Mouse (Mus musculus) cerebellum, adult 11-12 months (tissue): Measurements from ENCODE around the gene Stip1.
"Not testable (repeated sequence)": the region's sequence is repeated elsewhere in the genome, so short reads cannot be mapped to it uniquely, and the experiment has no call there.

Source experiments
- DNase-seq: peaks from one replicate; pipeline ENCODE4 v3.0.0; 2022

The Stip1 gene

DNA sequence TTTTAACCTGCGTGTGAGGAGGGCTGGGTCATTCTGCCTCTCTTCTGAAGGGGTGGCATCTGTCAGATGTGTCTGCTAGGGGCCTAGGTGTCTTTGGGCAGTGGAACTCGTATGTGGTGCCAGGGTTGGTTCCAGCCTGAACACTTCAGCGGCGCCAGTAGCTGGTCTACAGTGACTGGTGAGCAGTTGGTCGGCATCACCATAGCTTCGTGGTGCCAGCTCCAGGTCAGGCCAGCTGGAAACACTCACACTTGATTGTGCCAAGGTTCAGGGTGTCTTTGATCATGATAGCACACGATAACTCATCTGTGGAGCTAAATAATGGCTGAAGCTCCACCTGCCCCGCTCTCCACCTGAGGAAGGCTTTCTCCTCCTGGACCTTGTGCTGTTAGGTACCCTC is 23.1 kb upstream of the Stip1 start:
- no peak for DNase-seq

DNA sequence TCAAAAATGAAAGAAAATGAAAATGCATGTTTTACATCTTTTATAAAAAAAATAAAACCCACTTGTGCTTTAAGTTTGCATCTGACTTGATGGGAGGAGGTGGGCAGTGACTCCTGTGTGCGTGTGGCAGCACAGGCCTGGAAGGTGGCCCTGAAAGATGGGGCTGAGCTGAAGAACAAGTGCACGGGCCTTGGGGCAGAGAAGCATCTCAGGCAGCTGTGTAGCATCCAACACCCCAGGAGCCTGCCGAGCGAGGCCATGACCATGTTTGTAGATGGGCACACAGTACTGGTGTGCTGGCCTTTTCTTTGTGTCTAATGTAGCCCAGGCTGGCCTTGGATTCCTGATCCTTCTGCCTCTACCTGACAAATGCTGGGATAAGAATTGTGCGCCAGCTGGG is 22.3 kb upstream of the Stip1 start:
- no peak for DNase-seq

DNA sequence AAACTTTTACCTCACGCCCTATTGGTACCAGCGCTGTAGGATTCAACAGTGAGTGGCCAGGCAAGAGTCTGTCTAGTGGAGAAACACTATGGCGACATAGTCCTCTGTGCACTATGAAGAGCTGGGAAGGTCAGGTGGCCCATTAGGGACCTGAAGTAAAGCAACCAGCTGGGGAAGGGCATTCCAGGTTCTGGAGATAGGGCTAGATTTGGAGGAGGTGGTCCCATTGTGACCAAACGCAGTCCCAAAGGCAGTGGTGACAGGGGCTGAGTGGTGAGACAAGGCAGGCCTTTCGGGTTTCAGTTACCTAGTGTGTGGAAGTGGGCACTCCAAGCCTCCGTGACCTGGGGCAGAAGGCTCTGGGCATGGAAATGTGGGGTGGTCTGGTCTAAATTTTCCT is 18.8 kb upstream of the Stip1 start:
- DNase-seq, result no peak

DNA sequence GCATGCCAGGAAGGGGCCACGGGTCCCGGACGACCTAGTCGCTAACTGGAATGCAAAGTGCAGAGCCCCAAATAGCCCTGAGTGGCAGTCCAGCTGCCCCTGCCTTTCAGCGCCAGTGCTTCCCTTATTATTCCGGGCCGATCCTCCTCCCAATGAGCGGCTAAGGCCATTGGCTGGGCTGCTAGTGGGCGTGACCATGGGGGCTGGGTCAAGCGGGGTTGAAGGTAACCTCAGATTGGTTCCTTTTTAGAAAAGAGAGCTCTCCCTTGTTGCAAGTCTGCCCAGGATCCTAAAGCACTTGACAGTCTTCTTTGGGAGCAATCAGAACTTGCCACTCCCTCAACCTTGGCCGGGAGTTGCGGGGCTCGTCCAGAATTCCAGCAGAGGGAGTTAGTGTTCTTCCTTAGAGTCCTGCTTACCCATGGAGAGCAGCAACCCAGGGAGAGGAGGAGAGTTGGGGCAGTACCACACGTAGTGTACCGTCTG is 18.0 kb upstream of the Stip1 start:
- DNase-seq, result peak; percentile 81

DNA sequence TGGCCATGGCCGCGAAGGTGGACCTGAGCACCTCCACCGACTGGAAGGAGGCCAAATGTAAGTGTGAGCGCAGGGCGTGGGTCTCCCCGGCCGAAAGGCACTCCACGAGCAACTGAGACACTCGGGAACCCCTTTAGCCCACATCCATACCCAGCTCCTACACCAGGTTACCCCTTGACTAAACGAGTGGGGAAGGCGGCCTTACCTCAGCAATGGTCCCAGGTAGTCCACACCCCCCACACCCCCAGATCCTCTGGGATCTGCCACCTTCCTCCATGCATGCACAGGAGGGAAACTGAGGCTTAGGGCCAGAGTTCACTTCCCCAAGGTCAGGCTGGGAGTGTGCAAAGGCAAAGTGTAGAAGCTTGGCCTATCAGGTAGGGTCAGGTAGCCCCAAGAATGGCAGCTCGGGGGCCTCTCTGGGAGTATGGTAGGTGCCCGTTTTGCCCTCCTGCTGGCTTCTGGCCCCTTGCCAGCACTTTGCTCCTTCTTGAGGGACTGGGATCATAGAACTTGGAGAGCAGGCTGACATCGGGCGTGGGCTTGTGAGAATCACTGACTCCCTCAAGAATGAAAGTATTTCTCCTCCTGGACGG is 17.5 kb upstream of the Stip1 start:
- DNase-seq, result peak; percentile 79

DNA sequence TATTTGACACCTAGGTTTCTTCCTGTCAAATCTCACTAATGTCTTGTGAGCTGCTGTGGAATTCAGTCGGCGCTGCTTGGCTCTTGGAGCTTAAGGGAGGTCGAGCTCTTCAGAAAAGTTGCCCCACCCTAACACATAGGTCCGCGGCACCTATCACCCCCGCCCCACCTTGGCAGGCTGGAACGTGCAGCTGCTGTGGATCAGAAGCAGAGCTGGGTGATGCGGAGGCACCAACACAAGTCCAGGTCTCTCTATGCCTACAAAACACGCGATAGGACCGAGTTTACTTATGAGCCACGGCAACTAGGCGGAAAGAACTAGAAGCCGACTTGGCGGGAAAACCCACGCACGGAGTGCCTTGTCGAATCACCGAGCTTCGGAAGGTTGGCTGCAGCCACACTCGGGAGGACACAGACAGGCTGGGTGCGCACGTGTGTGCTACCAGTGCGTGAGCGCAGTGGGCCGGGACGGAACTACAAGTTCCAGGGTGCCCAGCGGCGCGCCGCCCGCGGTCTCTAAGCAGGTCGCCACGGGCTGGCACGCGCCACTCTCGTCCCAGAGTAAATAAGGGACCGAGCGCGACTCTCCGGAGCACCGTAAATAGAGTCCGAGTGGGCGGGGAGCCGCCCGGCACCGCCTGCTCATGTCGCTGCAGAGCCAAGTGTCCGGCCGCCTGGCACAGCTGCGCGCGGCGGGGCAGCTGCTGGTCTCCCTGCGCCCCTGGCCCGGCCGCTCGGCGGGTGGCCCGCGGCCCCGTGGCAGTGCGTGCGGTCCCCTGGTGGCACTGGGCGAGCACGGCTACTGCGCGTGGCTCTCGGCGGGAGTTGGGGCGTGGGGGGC is 16.7 kb upstream of the Stip1 start, which contains the start of gene Macrod1:
TSS of gene Macrod1 (plus strand) at position 563 of the 840 bp plus-strand sequence.
- DNase-seq, result peak; percentile 82

DNA sequence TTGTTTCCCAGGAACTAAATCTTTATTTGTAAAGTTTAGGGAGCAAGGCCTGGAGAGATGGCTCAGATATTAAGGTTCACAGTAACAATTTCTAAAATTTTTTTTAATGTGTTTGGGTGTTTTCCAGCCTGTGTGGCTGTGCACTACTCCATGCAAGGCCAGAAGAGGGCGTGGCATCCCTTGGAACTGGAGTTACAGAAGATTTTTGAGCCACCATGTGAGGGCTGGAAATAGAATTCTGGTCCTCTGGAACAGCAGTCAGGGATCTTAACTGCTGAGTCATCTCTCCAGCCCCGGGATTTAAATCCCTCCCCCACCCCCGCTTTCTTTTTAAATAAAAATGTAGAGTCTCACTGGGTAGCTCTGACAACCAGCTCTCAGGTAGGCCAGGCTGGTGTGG is 15.4 kb upstream of the Stip1 start:
- no peak for DNase-seq

DNA sequence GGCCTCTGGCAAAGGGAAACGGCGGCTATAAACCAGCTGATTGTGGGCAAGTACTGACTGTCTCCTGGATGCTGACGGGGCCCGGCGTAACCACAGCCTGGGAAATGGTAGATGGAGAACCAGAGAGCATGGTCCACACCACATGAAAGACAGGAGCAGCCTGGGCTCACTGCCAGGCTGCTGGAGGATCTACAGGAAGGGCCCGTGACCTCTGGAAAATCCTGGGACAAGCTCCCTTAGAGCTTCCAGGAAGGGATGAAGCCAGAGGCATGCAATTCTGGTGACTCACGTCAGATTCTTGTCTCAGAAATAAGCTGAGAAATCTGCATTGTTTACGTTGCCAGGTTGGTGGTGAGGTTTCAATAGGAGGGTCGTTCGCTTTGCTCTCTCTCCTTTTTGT is 15.0 kb upstream of the Stip1 start:
- no peak for DNase-seq

DNA sequence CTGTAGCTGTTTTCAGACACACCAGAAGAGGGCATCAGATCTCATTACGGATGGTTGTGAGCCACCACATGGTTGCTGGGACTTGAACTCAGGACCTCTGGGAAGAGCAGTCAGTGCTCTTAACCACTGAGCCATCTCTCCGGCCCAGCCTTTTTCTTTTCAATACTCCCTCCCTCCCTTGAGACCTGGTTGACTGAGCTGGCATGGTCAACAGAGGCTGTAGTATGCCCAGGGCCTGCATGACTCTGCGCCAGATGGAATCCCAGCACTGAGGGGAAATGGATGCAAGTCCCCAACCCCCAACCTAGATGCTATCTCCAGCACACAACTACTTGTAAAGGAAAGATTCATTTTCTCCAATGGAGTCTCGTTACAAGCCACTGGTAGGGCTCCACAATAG is 13.6 kb upstream of the Stip1 start:
- not testable (repeated sequence) for DNase-seq

DNA sequence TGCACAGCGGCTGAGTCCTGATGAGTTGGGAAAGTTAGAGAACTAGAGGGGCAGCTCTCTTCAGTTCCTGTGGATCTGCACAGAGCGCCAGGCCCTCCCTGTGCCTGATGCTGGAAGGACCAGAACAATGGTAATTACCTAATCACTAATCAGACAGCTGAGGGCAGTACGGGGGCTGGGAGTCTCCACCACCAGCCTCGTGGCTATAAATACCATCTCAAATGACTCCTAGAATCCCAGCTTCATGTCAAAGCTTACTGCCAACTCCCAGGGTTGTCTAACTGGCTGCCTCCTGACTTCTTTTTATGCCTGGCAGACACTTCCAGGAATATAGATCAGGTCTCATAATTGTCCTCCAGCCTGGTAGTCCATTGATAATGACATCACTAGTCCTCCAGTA is 4.9 kb upstream of the Stip1 start:
- no peak for DNase-seq

DNA sequence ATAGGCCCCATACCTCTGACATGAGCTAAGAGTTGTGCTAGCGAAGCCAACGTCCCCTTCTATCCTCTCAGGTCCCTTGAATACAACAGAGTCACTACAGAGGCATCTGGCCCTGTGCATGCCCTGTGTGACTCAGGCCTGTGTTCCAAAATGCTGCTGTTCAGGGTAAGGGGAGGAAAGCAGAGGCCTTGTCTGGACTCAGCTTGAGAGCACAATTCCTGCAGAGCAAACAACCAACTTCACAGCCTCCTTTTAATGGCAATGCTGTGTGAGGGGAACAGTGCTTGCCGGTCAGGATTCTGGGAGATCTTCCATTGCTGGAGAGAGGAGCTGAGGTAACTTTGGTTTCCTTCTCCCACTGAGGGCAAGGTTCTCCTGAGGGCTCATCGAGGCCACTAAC is 4.5 kb upstream of the Stip1 start:
- DNase-seq, result no peak

DNA sequence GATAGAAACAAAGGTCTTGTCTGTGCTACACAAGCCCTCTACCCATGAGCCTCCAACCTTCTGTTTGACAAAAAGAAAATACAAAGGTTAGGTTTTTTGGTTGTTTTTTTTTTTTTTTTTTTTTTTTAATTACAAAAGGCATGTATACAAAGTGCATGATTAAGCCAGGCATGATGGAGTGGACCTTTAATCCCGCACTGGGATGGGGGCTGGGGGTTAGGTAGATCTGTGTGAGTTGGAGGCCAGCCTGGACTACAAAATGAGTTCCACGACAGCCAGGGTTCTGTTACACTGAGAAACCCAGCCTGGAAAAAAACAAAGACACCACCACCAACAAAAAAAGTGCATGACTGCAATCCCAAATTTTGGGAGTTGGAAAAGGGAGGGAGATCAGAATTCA is 1.4 kb upstream of the Stip1 start:
- no peak for DNase-seq

DNA sequence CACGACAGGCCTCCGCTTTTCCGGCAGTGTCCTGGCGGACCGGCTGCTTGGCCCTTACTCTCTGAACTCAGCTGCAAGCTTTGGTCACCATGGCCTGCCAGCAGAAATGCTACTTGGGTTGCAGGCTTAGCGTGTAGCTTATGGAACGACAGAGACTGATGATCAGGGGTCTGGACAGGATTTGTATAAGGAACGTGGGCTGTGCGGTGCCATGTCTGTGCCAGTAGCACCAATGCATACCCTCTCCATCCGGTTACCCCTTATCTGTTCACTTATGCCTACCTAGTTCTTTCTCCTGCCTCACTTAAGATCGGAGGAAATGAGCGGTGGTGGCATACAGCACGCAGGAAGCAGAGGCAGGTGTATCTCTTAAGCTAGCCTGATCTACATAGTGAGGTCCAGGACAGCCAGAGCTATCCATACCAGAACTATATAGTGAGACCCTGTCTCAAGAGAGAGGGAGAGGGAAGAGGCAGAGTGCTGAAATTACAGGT is 917 bp upstream of the Stip1 start:
- no peak for DNase-seq

DNA sequence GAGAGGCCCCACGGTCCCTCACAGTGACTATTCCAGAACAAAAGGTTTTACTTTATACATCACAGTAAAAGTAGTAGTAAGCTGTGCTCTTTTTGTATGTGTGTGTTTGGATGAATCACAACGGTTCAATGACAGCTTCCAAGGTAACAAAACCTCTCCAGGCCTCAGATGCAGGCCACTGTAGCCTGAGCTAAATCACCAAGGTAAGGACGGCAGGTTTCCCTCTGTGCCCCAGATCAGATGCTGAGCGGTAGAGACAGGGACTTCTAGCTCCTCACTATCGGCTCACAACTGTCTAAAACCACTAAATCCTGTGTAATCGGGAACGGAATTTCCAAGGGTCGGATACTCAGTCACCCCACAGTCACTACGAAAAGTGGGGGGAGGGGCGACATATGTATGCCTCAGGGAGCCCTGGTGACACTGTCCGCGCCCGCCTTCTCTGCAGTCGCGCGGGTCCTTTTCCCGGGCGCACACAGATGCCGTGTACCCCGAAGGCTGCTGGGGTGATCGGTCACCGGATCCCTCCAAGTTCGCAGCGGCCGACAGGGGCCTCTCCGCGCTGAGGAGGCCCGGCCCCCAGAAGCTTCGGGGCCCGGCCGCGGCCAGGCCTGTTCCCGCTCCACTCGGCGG is 563 bp downstream of the Stip1 start:
- DNase-seq, result peak; percentile 70

DNA sequence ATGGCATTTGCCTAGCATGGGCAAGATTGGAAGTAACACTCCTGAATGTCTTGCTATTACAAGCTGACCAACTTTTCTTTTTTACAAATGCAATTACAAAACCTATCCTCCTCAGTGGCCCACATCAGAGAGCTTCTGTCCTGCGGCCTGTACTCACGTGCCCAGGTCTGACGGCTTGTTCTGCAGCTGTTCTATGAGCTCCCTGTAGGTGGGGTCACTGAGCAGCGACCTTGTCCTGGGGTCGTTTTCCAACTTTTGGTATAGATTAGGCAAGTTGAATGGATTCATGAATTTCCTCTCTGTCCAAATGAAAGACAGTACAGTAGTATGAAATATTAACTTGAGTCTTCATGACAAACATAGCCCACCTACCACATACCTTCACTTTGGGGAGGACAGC is 5.8 kb downstream of the Stip1 start:
- DNase-seq, result no peak

DNA sequence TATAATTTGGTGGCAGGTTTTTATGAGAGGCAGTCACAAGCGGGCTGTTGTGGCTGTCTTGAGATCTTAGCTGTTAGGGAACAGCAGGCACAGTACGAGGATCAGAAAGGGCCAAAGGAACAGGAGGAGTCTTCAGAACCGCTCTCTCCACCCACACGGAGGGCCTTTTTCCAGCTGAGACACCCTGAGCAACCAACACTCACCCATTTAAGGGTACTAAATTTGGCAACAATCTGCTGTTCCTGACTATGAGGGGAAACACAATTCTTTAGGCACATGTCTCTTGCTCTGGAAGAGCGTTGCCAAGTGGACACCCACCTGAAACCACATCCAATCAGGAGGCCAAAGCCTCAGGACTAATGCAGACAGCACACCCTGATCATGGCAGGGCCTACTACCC is 10.2 kb downstream of the Stip1 start:
- DNase-seq, result no peak

DNA sequence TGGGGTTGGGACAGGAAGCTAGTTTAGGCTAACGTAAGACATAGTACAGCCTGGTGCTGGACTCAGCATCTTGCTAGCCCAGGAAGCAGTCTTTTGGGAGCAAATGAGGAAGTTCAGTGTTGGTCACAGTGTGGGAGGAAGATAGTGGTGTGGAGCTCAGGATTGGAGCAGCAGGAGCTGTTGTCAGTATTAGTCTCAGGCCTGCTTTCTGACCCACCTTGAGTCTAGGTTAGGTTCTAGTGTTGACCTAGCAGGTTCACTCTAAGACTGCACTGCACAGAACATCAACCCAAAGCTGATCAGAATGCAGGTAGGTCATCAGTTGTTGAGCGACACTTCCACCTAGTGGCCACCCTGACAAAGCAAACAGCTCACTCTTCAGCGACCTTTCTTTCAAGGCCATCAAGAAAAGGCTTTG is 19.5 kb downstream of the Stip1 start:
- peak; percentile 47 for DNase-seq

DNA sequence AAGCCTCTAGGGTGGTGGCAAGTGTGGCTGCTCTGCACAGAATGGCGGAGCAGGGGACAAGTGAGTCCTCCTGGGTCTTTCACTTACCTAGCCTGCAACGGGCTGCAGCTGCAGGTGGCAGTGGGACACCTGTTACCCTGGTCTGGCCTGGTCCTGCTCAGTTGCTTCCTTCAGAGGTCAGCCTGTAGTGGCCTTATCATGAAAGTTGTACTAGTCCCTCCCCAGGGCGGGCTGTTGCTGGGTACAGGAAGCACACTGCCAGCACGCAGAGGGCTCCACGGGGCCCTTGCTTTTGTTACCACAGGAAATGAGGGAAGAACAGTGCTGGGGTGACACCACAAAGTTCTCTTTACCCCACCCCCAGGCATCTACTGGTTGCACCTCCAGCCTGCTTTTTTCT is 20.6 kb downstream of the Stip1 start, which contains the start of gene Fermt3:
TSS of gene Fermt3 (minus strand) at position 279 of the 400 bp plus-strand sequence.
- no peak for DNase-seq

DNA sequence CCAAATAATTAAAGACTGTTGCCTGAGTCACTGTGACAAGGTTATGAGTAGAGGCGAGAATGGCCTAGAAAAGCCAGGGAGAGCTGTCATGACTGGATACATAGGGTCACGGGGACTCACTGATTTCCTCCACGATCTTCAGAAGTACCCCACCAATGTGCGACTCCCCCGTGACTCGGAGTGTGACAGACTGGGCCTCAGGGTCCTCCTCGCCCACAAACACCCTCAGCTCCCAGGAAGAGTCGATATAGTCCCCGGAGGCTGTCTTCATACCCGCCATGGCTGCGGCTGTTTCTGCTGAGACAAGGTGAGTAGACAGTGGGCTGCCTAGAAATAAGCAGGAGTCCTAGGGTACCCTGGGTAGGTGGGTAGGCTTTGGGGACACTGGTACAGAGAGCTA is 21.2 kb downstream of the Stip1 start:
- no peak for DNase-seq

DNA sequence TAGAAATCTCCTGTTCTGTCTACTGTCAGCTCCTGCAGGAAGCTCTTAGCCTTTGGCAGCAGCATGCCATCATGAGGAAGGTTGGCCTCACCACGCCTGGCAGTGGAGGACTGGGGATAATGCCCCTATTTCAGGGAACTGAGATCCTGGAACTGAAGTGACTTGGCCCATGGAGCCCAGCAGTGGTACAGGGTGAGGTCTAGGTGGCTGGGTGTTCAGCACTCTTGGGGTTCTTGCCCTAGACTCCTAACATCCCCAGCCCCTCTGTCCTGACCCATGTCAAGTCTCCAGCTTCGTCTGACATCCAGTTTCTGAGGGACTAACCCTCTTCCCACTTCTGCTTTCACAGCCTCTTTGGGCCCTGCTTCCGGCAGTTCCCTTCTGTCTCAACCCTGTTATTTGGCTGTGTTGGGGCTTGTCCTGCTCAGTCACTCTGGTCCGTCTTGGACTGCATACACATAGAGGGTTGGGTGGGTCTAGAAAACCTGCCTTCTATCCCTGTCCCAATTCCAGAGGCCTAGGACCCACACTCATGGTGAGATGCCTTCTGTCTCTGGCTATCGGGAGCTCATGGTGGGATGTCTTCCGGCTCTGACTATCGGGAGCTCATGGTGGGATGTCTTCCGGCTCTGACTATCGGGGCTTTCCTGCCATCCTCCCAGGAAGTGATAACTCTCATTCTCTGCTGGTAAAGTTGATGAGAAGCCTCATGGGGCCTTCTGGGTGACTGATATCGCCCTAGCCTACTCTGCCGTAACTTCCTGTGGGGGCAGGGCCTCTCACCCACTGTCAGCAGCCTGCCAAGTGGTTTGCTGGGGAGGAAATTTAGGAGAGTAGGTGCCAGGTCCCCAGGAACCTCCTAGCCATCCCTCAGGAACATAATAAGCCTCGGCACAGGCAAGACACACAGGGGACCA is 22.0 kb downstream of the Stip1 start:
- no peak for DNase-seq

DNA sequence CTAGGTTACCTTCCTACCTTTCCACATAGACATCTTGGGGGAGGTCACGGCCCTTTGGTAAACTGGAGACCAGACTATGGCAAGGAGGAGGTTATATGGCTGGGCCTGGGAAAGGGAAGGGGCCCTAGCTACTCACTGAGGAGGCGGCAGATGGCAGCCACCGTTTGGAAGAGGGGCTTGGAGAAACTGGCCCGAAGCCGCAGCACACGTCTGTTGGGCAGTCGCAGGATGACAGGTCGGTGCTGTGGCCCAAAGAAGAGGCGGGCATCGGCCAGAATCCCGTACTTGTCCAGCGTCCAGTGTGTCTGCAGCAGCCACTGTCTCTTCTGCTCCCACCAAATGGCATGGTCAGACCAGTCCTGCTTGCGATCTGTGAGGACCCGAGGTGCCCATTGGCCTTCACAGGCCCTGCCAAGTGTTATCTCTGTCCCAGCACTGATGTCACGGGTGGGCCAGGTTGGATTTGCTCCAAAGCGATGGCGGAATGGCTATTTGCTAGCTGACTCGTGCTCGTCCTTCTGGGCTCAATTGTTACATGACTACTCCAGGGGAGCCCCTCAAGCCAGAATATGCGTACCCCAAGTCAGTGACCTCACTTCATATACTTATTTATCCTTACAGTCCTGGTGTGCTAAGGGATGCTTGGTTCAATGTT is 25.2 kb downstream of the Stip1 start:
- DNase-seq, result no peak

DNA sequence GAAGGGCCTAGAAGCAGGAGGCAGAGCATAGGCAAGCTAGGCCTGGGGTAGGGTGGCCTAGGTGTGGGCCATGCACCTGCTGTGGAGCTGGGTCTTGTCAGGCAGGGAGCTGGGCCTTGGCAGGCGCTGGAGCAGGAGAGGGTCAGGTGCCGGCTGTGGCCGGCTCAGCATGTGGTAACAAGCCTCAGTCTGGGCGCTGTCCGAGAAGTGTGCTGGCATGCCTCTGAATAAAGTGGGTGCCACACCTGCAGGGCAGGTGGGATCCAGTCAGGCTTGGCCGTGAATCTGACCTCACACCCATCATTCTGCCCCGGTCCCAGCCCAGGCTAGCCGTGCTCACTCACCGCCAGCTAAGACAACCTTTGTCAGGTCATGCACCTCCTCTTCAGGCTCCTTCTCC is 25.8 kb downstream of the Stip1 start:
- no peak for DNase-seq
